ENCODE assay signal across 15 mouse cellular contexts in the genomic region with DNA sequence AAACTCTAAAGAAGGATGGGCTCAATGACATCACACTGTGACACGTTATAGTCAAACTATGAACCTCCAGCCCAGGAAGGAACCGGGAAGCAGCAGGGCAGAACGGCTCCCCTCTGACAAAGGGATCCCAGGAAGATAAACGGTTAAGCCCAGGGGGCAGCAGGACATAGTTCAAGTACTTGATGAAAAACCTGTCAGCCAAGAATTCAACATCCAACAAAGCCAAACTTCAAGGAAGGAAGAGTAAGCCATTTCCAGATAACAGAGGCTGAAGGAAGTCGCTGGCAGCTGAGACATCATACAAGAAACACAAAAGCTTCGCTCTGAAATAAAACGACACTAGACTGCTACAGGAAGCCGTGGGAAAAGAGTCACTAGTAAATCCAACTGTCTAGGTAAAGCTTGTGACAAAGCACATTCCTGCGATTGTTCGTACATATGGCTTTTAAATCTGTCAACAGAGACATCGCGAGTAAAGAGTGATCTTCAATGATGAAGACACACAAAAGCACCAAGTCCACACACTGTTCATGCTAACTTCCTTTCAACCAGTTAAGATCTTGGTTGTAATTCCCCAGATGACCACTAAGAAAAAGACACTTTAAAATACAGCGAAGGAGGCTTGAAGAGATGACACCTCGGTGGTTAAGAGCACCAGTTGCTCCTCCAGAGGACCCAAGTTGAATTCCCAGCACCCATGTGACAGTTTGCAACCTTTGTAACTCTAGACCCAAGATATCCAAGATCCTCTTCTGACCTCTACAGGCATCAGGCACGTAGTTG. TPM values are rescaled to one million over a fixed set of nuclear protein-coding genes. Genes with fewer than 3 reads are reported as not detected.
A peak's percentile ranks its signal among the peaks of the same experiment; 100 is the strongest.
DNase-seq lines count a peak whose midpoint lies in the region; ATAC-seq and TF ChIP-seq lines count a peak whose summit lies in the region.
"Had no signal": no experiment of that assay in that cellular context is flagged by ENCODE, and none has a peak within 500 bp of the region (broad histone marks: within the 10 kb centered on the region; RNA-seq: fewer than 3 reads in every experiment).

No protein-coding gene starts in this region.

- no peak for ATAC-seq in heart, embryonic 14.5 days (ENCODE audit: insufficient number of reproducible peaks, insufficient read depth, low FRiP score, low read depth)
- ATAC-seq in kidney, embryonic 16.5 days (ENCODE audit: low FRiP score, low TSS enrichment), result peak; percentile 72; the same call in 1 of the 2 replicates
- ATAC-seq in midbrain, embryonic 15.5 days (replicated peaks), result no peak
- ATAC-seq in forebrain, postnatal 0 days, result no peak

- H3K36me3 ChIP-seq in heart, embryonic 14.5 days (ENCODE audit: control insufficient read depth, insufficient read depth, low read length), result peaks cover 17% of the 10 kb centered on the region
- H3K36me3 ChIP-seq in kidney, embryonic 16.5 days (ENCODE audit: insufficient read depth, low read length), result peaks cover 16% of the 10 kb centered on the region
- peaks cover 13% of the 10 kb centered on the region for H3K36me3 ChIP-seq in midbrain, embryonic 15.5 days (replicated peaks)
- H3K36me3 ChIP-seq in forebrain, postnatal 0 days (ENCODE audit: insufficient read depth), result peaks cover 9% of the 10 kb centered on the region; the same call in 1 of the 2 replicates

- peak overlapping the region; percentile 4 to 21; a peak in 1 of 4 replicates for H3K27ac ChIP-seq in heart, embryonic 14.5 days (replicated peaks in 1 of 2; ENCODE audit: control insufficient read depth in 1 of 2, insufficient read depth in 1 of 2, low read depth in 2 of 2, low read length in 2 of 2)
- peak overlapping the region; percentile 64 for H3K27ac ChIP-seq in brown adipose tissue, adult 24 weeks (replicated peaks; ENCODE audit: low read depth, low read length)
- peak overlapping the region; percentile 17; the same call in 1 of the 2 replicates for H3K27ac ChIP-seq in kidney, embryonic 16.5 days (ENCODE audit: low read length)
- H3K27ac ChIP-seq in midbrain, embryonic 15.5 days, result no peak overlapping the region
- no peak overlapping the region for H3K27ac ChIP-seq in forebrain, postnatal 0 days (ENCODE audit: low read depth, low read length)
- H3K27ac ChIP-seq: forebrain, embryonic 10.5 days; macrophage had no signal

- intact Hi-C loops in heart, postnatal 14 days (cut with DNase I), result loop anchor here (2.0 kb wide), 1 partner anchor 21 kb away; no protein-coding TSS in a partner anchor

- no peak overlapping the region for H3K9ac ChIP-seq in heart, embryonic 14.5 days (ENCODE audit: low read length)
- H3K9ac ChIP-seq in kidney, embryonic 16.5 days (replicated peaks; ENCODE audit: low read length), result no peak overlapping the region
- no peak overlapping the region for H3K9ac ChIP-seq in midbrain, embryonic 15.5 days
- H3K9ac ChIP-seq in forebrain, postnatal 0 days, result no peak overlapping the region
- H3K9ac ChIP-seq: heart, embryonic 12.5 days had no signal

- no peaks in the 10 kb centered on the region for H3K4me1 ChIP-seq in heart, embryonic 14.5 days (ENCODE audit: control insufficient read depth in 2 of 2, insufficient read depth in 2 of 2, low read length in 2 of 2)
- H3K4me1 ChIP-seq in brown adipose tissue, adult 24 weeks (ENCODE audit: control insufficient read depth, insufficient read depth, insufficient read length, low read length), result 0 out of 2 replicates have a peak, but pooled peaks cover 2% of the 10 kb centered on the region
- H3K4me1 ChIP-seq in kidney, embryonic 16.5 days (ENCODE audit: insufficient read depth, low read length), result peaks cover 8% of the 10 kb centered on the region
- H3K4me1 ChIP-seq in midbrain, embryonic 15.5 days, result no peaks in the 10 kb centered on the region
- H3K4me1 ChIP-seq in forebrain, postnatal 0 days (ENCODE audit: insufficient read depth), result no peaks in the 10 kb centered on the region
- H3K4me1 ChIP-seq: forebrain, embryonic 10.5 days had no signal

- no peaks in the 10 kb centered on the region for H3K27me3 ChIP-seq in heart, embryonic 14.5 days (ENCODE audit: control insufficient read depth, insufficient read depth, low read length)
- H3K27me3 ChIP-seq in kidney, embryonic 16.5 days (ENCODE audit: insufficient read depth, low read length), result no peaks in the 10 kb centered on the region
- H3K27me3 ChIP-seq in midbrain, embryonic 15.5 days (replicated peaks), result no peaks in the 10 kb centered on the region
- no peaks in the 10 kb centered on the region for H3K27me3 ChIP-seq in forebrain, postnatal 0 days (ENCODE audit: insufficient read depth, low read length)
- H3K27me3 ChIP-seq: heart, embryonic 12.5 days had no signal

- TF ChIP-seq CTCF in forebrain, postnatal 0 days (IDR thresholded peaks at IDR 0.05; ENCODE audit: low read depth), result no peak

- no peak overlapping the region for H3K4me2 ChIP-seq in heart, embryonic 14.5 days (ENCODE audit: low read length)
- 0 out of 2 replicates have a peak overlapping the region, but pooled peaks have one; percentile 0 for H3K4me2 ChIP-seq in kidney, embryonic 16.5 days (replicated peaks; ENCODE audit: low read depth, low read length)
- no peak overlapping the region for H3K4me2 ChIP-seq in midbrain, embryonic 15.5 days
- no peak overlapping the region for H3K4me2 ChIP-seq in forebrain, postnatal 0 days (ENCODE audit: low read depth)
- H3K4me2 ChIP-seq: heart, embryonic 12.5 days had no signal

- DNase-seq in heart, postnatal 14 days, result no peak
- peak; percentile 12 for DNase-seq in 3T3-L1 (ENCODE audit: low read depth, low spot score)
- DNase-seq in forebrain, postnatal 0 days, result no peak
- no peak for DNase-seq in natural killer cell, adult 2 months (ENCODE audit: low spot score in 2 of 2)
- DNase-seq: adrenal gland, postnatal 10 days; cerebellum, adult 9-10 months; spleen, adult 18-20 months; thymus, postnatal 36 days had no signal

- WGBS in heart, embryonic 14.5 days, result 51% methylated on average over 15 of the region's 15 CpGs
- 42% methylated on average over 15 of the region's 15 CpGs for WGBS in kidney, embryonic 16.5 days
- WGBS in midbrain, embryonic 15.5 days, result 83% methylated on average over 15 of the region's 15 CpGs
- WGBS in forebrain, postnatal 0 days, result 88% methylated on average over 15 of the region's 15 CpGs

- H3K9me3 ChIP-seq in heart, embryonic 14.5 days (ENCODE audit: control insufficient read depth, low read length), result no peaks in the 10 kb centered on the region
- 0 out of 2 replicates have a peak, but pooled peaks cover 4% of the 10 kb centered on the region for H3K9me3 ChIP-seq in kidney, embryonic 16.5 days (ENCODE audit: low read length)
- H3K9me3 ChIP-seq in midbrain, embryonic 15.5 days, result 0 out of 2 replicates have a peak, but pooled peaks cover 3% of the 10 kb centered on the region
- H3K9me3 ChIP-seq in forebrain, postnatal 0 days (ENCODE audit: low read length), result no peaks in the 10 kb centered on the region
- H3K9me3 ChIP-seq: heart, embryonic 12.5 days had no signal

- no peak overlapping the region for H3K4me3 ChIP-seq in heart, embryonic 14.5 days (ENCODE audit: control insufficient read depth in 1 of 2, insufficient read depth in 1 of 2, low read depth in 1 of 2, low read length in 2 of 2)
- H3K4me3 ChIP-seq in brown adipose tissue, adult 24 weeks (ENCODE audit: insufficient read depth, low read depth, low read length), result peak overlapping the region; percentile 32
- no peak overlapping the region for H3K4me3 ChIP-seq in kidney, embryonic 16.5 days (ENCODE audit: low read length)
- no peak overlapping the region for H3K4me3 ChIP-seq in midbrain, embryonic 15.5 days
- no peak overlapping the region for H3K4me3 ChIP-seq in forebrain, postnatal 0 days (ENCODE audit: low read depth, low read length)
- H3K4me3 ChIP-seq: forebrain, embryonic 10.5 days; heart, embryonic 12.5 days had no signal

RNA-seq across cellular contexts. Expression of a gene that starts 16.8 kb away (rescaled TPM):
- polyA plus RNA-seq in heart, embryonic 14.5 days (2014; fragmentation: Nextera tagmentation; extraction: Ambion mirVana), result 25.7 and 30.4 TPM in 2 replicates
- total RNA-seq in heart, postnatal 14 days (2021), result 10 to 100 TPM; 89.0 to 93.4 TPM
- polyA plus RNA-seq in brown adipose tissue, adult 24 weeks (2012; ENCODE audit: insufficient read depth, insufficient read length, missing spikeins), result 394 and 426 TPM in 2 replicates
- 29.9 and 30.0 TPM in 2 replicates for polyA plus RNA-seq in kidney, embryonic 16.5 days (2015; fragmentation: Nextera tagmentation; extraction: Ambion mirVana)
- polyA plus RNA-seq in midbrain, embryonic 15.5 days (2015; fragmentation: Nextera tagmentation; extraction: Ambion mirVana), result 27.5 and 27.6 TPM in 2 replicates
- 49.3 and 50.9 TPM in 2 replicates for total RNA-seq in forebrain, postnatal 0 days (2014; rRNA removed)
- polyA plus RNA-seq in forebrain, postnatal 0 days (2015; fragmentation: Nextera tagmentation; extraction: Ambion mirVana), result 27.2 and 29.3 TPM in 2 replicates

RNA-seq across cellular contexts. Expression of a gene that starts 56.0 kb away (rescaled TPM):
- polyA plus RNA-seq in heart, embryonic 14.5 days (2014; fragmentation: Nextera tagmentation; extraction: Ambion mirVana), result 4.2 and 5.3 TPM in 2 replicates
- 10 to 100 TPM; 33.6 to 34.1 TPM for total RNA-seq in heart, postnatal 14 days (2021)
- polyA plus RNA-seq in brown adipose tissue, adult 24 weeks (2012; ENCODE audit: insufficient read depth, insufficient read length, missing spikeins), result 10.1 and 12.9 TPM in 2 replicates
- 3.7 and 4.4 TPM in 2 replicates for polyA plus RNA-seq in kidney, embryonic 16.5 days (2015; fragmentation: Nextera tagmentation; extraction: Ambion mirVana)
- polyA plus RNA-seq in midbrain, embryonic 15.5 days (2015; fragmentation: Nextera tagmentation; extraction: Ambion mirVana), result 4.5 and 4.8 TPM in 2 replicates
- total RNA-seq in forebrain, postnatal 0 days (2014; rRNA removed), result 27.0 and 33.9 TPM in 2 replicates
- polyA plus RNA-seq in forebrain, postnatal 0 days (2015; fragmentation: Nextera tagmentation; extraction: Ambion mirVana), result 3.6 and 4.9 TPM in 2 replicates

Comparison
In these comparisons a context has a peak if more than half of its experiments do, and no peak if none do; other contexts are left out.
1. H3K27ac ChIP-seq: peak in heart, embryonic 14.5 days (2 of 2), brown adipose tissue, adult 24 weeks (single experiment) and kidney, embryonic 16.5 days (single experiment); none in midbrain, embryonic 15.5 days (single experiment) and forebrain, postnatal 0 days (single experiment).
2. RNA of a gene that starts 16.8 kb away (polyA plus RNA-seq): 394 to 426 TPM in brown adipose tissue, adult 24 weeks; 25.7 to 30.4 TPM in heart, embryonic 14.5 days, 29.9 to 30.0 TPM in kidney, embryonic 16.5 days, 27.5 to 27.6 TPM in midbrain, embryonic 15.5 days and 27.2 to 29.3 TPM in forebrain, postnatal 0 days; every median in the first group is over 10 times any median in the second.